Mouse (Mus musculus) left cerebral cortex, postnatal 36 days (tissue): ENCODE measurements around the gene H1fx. TPM values are rescaled to one million over a fixed set of nuclear protein-coding genes. Genes with fewer than 3 reads are reported as not detected.
"Not testable (repeated sequence)": the region's sequence is repeated elsewhere in the genome, so short reads cannot be mapped to it uniquely, and the experiment has no call there.

Experiments used
- DNase-seq, 2 experiments: peaks; one replicate each; pipeline ENCODE4 v3.0.0; 2021 to 2022; ENCODE audit warnings: low spot score in 2 of 2, mixed read lengths in 1 of 2
- intact Hi-C: fragments of 180-260 bp; cut with DNase I; formaldehyde crosslinking; loops from one replicate; pipeline ENCODE4 v1.15.1; 2025
- microRNA-seq: library from miRNA; unstranded; fragments of <30 nt; microRNA quantifications from one replicate; pipeline ENCODE4 v1.2.0, GENCODE M21; 2022
- total RNA-seq, 2 experiments: library from RNA; stranded (reverse); gene quantifications; 2 replicates each; pipeline ENCODE4 v1.2.3; 2021

Gene H1fx
- total RNA-seq, 2 experiments from 2014 or later, result 60.4 to 73.0 TPM

DNA sequence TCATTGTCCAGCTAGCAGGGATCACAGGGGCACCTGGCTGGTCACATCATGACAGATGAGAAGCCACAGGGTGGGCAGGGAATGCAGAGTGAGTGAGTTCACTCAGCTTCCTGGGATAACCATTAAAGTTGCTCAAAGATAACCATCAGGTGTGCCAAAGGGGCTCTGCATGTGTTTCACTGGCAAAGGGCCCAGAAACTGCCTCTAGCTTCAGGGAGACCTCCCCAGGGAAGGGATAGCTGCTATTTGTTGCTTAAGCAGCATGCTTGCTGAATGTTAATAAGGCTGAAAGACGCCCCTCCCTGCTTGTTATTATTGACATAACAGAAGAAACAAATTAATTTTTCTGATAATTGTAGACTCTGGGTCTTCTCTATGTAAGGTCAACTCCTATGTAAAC, 10.4 kb upstream of the H1fx start:
- no peak for DNase-seq
- intact Hi-C loops, result loop anchor here (5.0 kb wide), 1 partner anchor 105 kb away; the partner anchor contains the start of gene Copg1

DNA sequence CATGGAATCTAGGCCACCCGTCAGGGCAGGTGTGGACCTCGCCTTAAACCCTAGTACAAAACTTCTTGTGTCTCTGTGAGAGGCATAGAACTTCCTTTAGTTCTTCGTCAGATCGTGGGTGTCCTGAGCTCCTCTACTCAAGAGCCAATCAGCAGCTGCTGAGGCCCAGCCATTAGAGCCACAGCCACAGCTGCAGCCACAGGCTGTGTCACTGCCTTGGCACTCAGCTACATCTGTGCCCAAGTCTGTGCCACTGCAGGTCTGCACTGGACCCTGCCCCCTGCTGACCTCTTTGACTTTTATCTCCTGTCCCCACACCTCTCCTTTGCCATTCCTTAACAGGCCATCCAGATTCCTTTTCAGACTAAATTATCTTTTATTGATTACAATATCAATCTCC, 9.8 kb upstream of the H1fx start:
- DNase-seq, result no peak
- intact Hi-C loops, result loop anchor here (5.0 kb wide), 1 partner anchor 104 kb away; the partner anchor contains the start of gene Copg1

DNA sequence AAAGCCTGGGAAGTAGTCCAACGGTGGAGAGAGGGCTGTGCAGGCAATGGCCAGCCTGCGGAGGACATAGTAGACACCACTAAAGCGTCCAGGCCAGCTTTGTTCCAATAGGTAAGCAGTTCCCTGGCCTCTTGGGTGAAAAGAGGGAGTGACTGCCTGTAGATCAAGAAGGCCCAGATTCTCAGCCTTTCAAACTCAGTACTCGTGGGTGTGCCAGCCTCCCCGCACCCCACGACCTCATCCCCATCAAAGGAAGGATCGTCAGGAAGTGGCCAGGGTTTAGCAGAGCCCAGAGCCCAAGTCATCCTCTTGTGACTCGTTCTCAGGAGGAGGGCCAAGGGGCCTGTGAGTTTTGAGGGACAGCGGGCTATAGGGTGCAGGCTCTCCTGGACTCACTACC, 1.1 kb upstream of the H1fx start:
- no peak for DNase-seq
- intact Hi-C loops, result loop anchor here (5.0 to 10.0 kb wide), 2 partner anchors 70 to 148 kb away; partner anchors contain the start of genes Gm45140, Hmces and Isy1

DNA sequence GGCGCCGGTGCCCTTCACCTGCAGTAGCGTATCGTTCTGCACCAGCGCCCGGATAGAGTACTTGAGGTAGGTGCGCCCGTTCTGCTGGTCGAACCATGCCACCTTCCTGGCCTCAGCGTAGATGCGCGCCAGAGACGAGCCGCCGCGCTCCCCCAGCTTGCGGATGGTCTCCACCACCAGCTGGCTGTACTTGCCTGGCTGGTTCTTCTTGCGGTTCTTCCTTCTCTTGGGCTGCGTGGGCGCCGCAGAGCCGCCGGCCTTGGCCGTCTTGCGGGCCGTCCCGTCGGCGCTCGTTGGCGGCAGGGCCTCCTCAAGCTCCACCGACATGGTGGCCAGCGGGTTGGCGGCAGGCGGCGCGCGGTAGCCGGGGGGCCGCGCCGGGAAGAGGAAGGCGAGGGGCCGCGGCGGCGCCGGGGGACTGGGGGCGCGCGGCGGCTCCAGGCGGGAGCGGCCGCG, 379 bp downstream of the H1fx start:
- peak; percentile 43 to 65 for DNase-seq
- intact Hi-C loops, result loop anchor here (5.0 to 10.0 kb wide), 2 partner anchors 69 to 146 kb away; partner anchors contain the start of genes Gm45140, Hmces and Isy1

DNA sequence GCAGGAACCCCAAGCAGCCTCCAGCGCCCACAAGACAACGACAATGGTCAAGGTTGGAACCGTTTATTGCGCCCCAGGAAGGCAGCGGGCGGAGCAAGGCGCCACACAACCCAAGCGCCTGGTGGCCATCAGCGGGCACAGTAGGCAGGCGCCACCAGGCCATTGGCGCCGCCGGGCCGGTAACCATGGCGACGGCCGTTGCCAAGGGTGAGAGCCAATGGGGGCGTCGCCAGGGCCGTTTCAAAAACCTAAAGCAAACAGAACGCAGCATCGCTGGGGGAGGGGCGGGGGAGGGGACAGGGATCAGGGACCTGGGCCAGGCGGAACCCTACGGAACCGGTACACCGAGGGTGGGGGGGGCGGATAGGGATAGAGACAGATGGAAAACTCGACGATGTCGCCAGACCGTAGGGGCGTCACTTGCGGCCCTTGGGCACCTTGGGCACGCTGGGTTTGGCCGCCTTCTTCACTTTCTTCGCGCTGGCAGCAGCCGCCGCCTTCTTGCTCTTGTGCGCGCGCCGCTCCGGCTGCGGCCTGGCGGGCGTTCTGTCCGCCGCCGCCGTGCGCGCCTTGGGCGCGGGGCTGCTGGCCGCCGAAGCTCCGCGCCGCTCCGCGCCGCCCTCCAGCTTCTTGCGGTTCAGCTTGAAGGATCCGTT, 935 bp downstream of the H1fx start:
- peak; percentile 76 to 89 for DNase-seq
- intact Hi-C loops, result loop anchor here (5.0 to 10.0 kb wide), 2 partner anchors 68 to 146 kb away; partner anchors contain the start of genes Gm45140, Hmces and Isy1

DNA sequence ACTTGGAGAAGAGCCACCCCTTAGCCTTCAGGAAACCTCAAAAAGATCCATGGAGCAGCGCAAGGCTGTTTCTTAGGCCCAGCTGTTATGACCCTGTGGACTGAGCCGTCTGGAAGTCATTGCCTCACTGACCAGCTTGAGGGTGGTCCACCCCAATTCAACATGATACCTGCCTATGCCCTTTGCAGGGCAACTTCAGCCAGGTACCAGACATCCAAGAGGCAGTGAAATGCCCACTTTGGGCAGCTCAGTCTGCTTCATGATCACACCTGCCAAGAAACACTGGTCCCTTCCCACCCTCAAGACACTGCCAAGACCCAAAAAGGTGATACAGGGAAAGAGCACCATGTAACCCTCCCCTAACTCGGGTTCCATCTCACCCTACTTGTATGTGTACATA, 1.7 kb downstream of the H1fx start:
- intact Hi-C loops, result loop anchor here (5.0 to 10.0 kb wide), 2 partner anchors 67 to 145 kb away; partner anchors contain the start of genes Gm45140, Hmces and Isy1
- DNase-seq, result no peak

DNA sequence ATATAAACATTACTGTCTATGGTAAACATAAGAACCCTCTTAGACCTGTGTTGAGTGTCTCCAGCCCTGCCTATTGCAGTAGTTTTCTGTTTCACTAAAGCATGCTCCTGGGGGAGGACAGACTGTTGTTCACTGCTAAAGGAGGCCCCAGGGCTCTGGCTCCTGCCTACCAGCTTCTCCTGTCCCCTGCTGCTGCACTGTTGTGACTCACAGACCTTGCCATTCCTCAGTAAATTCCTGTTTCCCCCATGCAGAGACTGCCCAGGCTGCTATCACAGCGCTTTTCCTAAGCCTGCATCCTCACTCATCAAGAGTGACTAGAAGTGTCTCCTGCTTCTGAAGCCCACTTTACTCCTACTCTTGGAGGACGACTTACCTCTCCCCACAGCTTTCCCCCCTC, 11.4 kb downstream of the H1fx start:
- intact Hi-C loops, result no loop called here
- no peak for DNase-seq

DNA sequence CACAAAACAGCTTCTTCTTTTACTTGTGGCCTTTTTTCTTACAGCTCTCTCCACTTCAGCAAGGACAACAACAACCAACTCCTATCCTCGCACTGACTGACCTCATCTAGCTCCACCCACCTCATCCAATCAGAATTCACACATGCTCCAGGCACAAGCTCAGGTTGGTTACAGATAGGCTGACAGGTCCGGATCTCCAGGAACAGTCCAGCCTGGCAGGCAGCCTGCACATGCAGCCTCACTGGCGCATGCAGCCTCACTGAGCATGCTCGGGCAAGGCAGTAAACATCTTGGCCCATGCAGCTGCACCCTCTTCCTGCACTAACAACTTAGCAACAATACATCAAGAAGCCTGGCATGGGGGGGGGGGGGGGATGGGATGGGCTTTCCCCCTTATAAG, 19.0 kb downstream of the H1fx start:
- intact Hi-C loops, result not testable (repeated sequence)

DNA sequence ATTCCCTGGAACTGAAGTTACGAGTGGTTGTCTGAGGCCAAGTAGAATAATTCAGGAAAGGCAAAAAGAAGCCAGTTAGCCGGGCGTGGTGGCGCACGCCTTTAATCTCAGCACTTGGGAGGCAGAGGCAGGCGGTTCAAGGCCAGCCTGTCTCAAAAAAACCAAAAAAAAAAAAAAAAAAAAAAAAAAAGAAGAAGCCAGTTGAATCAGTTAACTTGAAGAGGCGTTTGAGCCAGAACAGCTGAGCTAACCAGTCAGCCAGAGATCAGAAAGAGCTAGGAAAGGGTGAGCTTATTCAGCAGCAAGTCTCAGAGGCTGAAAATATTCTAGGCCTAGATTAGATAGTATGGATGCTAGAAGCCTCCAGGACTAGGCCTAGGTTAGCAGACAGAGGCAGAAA, 39.3 kb downstream of the H1fx start:
- DNase-seq, result no peak
- intact Hi-C loops, result no loop called here

More for the DNA sequence above, 19.0 kb downstream of the H1fx start:
- not testable (repeated sequence) for DNase-seq

DNA sequence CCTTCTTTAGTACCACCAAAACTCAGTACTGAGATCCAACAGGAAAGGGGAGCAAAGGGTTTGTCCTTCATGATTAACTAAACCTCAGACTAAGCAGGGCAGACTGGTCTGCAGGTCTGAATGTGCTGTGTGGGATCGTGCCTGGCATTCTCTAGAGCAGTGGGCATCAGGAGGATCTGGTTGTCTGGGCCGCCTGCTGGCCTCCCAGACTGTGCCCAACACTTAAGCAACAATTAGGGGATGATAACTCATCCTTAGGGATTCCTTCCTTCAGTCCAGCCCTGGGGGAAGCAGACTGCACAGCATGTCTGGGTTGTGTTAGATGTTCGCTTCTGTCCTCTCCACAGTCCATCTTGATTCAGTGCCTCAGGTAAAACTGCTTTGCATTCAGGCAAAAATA, 42.5 kb downstream of the H1fx start:
- intact Hi-C loops, result no loop called here
- no peak for DNase-seq

DNA sequence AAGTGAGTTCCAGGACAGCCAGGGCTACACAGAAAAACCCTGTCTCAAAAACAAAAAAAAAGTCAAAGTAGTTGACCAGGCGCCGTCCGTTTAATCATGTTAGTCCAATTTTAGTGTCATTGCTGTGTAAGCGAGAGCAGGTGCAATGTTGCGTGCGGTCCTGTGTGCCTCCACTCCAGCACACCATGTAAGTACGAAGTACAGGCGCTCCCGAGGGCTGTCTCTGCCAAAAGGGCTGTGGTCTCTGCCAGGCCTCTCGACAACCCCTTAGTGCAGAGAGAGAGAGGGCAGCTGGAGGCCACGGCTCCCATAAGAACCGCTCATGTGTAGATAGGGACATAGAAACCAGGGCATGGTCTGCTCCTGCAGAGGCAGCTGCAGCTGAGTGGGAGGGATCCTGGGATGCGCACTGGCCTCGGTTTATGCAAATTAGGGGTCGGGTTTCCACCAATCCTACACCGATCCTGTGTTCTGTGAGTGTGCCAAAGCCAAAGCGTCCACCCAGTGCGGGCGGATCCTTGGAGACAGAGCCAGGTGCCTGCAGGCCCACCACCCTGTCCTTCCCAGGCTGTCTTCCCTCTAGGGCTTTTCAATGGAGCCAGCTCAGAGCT, 44.2 kb downstream of the H1fx start:
- intact Hi-C loops, result no loop called here
- DNase-seq, result no peak

DNA sequence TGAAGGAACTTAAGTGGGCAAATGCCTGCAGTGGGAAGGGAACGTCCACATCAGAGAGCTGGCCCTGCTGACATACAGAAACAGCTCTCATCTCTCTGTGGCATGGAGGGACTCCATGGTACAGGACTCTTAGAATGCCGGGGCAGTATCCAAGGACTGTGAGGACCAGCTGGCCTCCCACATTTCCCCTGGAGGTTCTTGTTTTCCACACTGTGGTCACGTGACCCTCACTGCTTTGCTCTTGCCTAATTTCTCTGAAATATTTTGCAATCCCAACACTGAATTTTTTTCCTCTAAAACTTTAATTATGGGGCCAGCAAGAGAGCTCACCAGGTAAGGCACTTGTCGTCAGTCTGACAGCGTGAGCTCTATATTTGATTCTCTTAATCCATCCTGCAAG, 46.4 kb downstream of the H1fx start:
- intact Hi-C loops, result no loop called here

More for the DNA sequence above, 46.4 kb downstream of the H1fx start:
- no peak for DNase-seq

Small RNA genes lying within 50 kb of the gene (microRNA-seq; reads per million reads assigned to microRNA genes)
- not detected for gene Gm47286

Other genes starting within 250 kb of the H1fx start
- gene Gp9, start 203.6 kb downstream of the H1fx start, total RNA-seq, result 1 to 10 TPM; 1.3 to 1.9 TPM
- 10 to 100 TPM; 14.1 to 18.1 TPM for gene Rab43, start 169.5 kb downstream of the H1fx start, total RNA-seq
- gene Gm45140, start 145.8 kb downstream of the H1fx start, total RNA-seq, result 1 to 10 TPM; 1.4 to 3.0 TPM
- gene Isy1, start 142.8 kb downstream of the H1fx start, total RNA-seq, result 10 to 100 TPM; 24.3 to 39.2 TPM
- gene Cnbp, start 130.5 kb downstream of the H1fx start, total RNA-seq, result 100 to 1,000 TPM; 248 to 250 TPM
- gene Copg1, start 93.8 kb downstream of the H1fx start, total RNA-seq, result 100 to 1,000 TPM; 230 to 232 TPM
- 10 to 100 TPM; 21.2 to 25.7 TPM for gene Hmces, start 67.7 kb downstream of the H1fx start, total RNA-seq
- gene Rab7, start 63.6 kb upstream of the H1fx start, total RNA-seq, result 100 to 1,000 TPM; 323 to 336 TPM
- gene Rpn1, start 102.8 kb upstream of the H1fx start, total RNA-seq, result 100 to 1,000 TPM; 165 to 167 TPM
- gene Gata2, start 212.3 kb upstream of the H1fx start, total RNA-seq, result 1 to 10 TPM; 5.4 to 6.6 TPM
- not detected for gene Dnajb8, start 240.6 kb upstream of the H1fx start, total RNA-seq